Mouse (Mus musculus): ENCODE data around the gene Sh3bgrl2. TPM values are rescaled to one million over a fixed set of nuclear protein-coding genes. Genes with fewer than 3 reads are reported as not detected.

Sh3bgrl2 gene
- total and polyA plus RNA-seq, 2 experiments from 2014 or later = 6.3 to 10.6 TPM

GRCm38 (mm10) chr9:83656960-83657651 lies 109.0 kb downstream of the Sh3bgrl2 start:
- 37% methylated on average over 8 of the region's 8 CpGs for WGBS
- H3K27ac ChIP-seq (ENCODE audit: low read depth, low read length) = no peak overlapping the region
- H3K9ac ChIP-seq (replicated peaks; ENCODE audit: low read length, poor library complexity, severe bottlenecking) = no peak overlapping the region
- H3K4me3 ChIP-seq (ENCODE audit: low read depth, low read length) = no peak overlapping the region
- no peaks in the 10 kb centered on the region for H3K9me3 ChIP-seq (ENCODE audit: low read length)
- peak overlapping the region; percentile 7 for H3K4me2 ChIP-seq (ENCODE audit: low read depth, low read length, poor library complexity, severe bottlenecking)
- TF ChIP-seq CTCF (IDR thresholded peaks at IDR 0.05) = no peak
- no peaks in the 10 kb centered on the region for H3K36me3 ChIP-seq (ENCODE audit: insufficient read depth, low read length)
- H3K27me3 ChIP-seq (ENCODE audit: insufficient read depth, low read length) = no peaks in the 10 kb centered on the region
- no peaks in the 10 kb centered on the region for H3K4me1 ChIP-seq (ENCODE audit: insufficient read depth, low read length)
- DNase-seq (ENCODE audit: low spot score) (no peak), ATAC-seq (ENCODE audit: low FRiP score) (no peak)

- 0 out of 2 replicates have a peak, but pooled peaks have one; percentile 62 for ATAC-seq (ENCODE audit: low FRiP score)
- H3K36me3 ChIP-seq (ENCODE audit: insufficient read depth, low read length) = no peaks in the 10 kb centered on the region
- H3K9me3 ChIP-seq (ENCODE audit: low read length) = no peaks in the 10 kb centered on the region
- H3K9ac ChIP-seq (replicated peaks; ENCODE audit: low read length, poor library complexity, severe bottlenecking) = no peak overlapping the region
- DNase-seq (ENCODE audit: low spot score) = peak; percentile 67
- no peak overlapping the region for H3K4me3 ChIP-seq (ENCODE audit: low read depth, low read length)
- H3K4me1 ChIP-seq (ENCODE audit: insufficient read depth, low read length) = no peaks in the 10 kb centered on the region
- H3K4me2 ChIP-seq (ENCODE audit: low read depth, low read length, poor library complexity, severe bottlenecking) = 0 out of 2 replicates have a peak overlapping the region, but pooled peaks have one; percentile 7
- no peak for TF ChIP-seq CTCF (IDR thresholded peaks at IDR 0.05)
- H3K27me3 ChIP-seq (ENCODE audit: insufficient read depth, low read length) = no peaks in the 10 kb centered on the region
- H3K27ac ChIP-seq (ENCODE audit: low read depth, low read length) = no peak overlapping the region
- WGBS = 45% methylated on average over 6 of the region's 6 CpGs
Measured at GRCm38 (mm10) chr9:83657652-83658002, 109.5 kb downstream of the Sh3bgrl2 start.

- WGBS = 95% methylated on average over 2 of the region's 2 CpGs
- Histone ChIP-seq H3K36me3 (ENCODE audit: insufficient read depth, low read length) (no peaks in the 10 kb centered on the region), H3K9ac (replicated peaks; ENCODE audit: low read length, poor library complexity, severe bottlenecking) (no peak overlapping the region), H3K9me3 (ENCODE audit: low read length) (no peaks in the 10 kb centered on the region), H3K4me3 (ENCODE audit: low read depth, low read length) (no peak overlapping the region), H3K4me1 (ENCODE audit: insufficient read depth, low read length) (no peaks in the 10 kb centered on the region), H3K27me3 (ENCODE audit: insufficient read depth, low read length) (no peaks in the 10 kb centered on the region), H3K27ac (ENCODE audit: low read depth, low read length) (no peak overlapping the region), H3K4me2 (ENCODE audit: low read depth, low read length, poor library complexity, severe bottlenecking) (no peak overlapping the region)
- TF ChIP-seq CTCF (IDR thresholded peaks at IDR 0.05) = no peak
- no peak for DNase-seq (ENCODE audit: low spot score)
- ATAC-seq (ENCODE audit: low FRiP score) = no peak
Measured at GRCm38 (mm10) chr9:83659081-83659480, 111.0 kb downstream of the Sh3bgrl2 start.

GRCm38 (mm10) chr9:83661811-83662210 lies 113.7 kb downstream of the Sh3bgrl2 start:
- H3K4me2 ChIP-seq (ENCODE audit: low read depth, low read length, poor library complexity, severe bottlenecking) = no peak overlapping the region
- H3K27me3 ChIP-seq (ENCODE audit: insufficient read depth, low read length) = no peaks in the 10 kb centered on the region
- no peak overlapping the region for H3K4me3 ChIP-seq (ENCODE audit: low read depth, low read length)
- no peak for ATAC-seq (ENCODE audit: low FRiP score)
- 87% methylated on average over 5 of the region's 5 CpGs for WGBS
- no peak for DNase-seq (ENCODE audit: low spot score)
- TF ChIP-seq CTCF (IDR thresholded peaks at IDR 0.05) = no peak
- H3K27ac ChIP-seq (ENCODE audit: low read depth, low read length) = no peak overlapping the region
- H3K4me1 ChIP-seq (ENCODE audit: insufficient read depth, low read length) = peaks cover 8% of the 10 kb centered on the region; the same call in 1 of the 2 replicates
- no peaks in the 10 kb centered on the region for H3K9me3 ChIP-seq (ENCODE audit: low read length)
- no peak overlapping the region for H3K9ac ChIP-seq (replicated peaks; ENCODE audit: low read length, poor library complexity, severe bottlenecking)
- H3K36me3 ChIP-seq (ENCODE audit: insufficient read depth, low read length) = no peaks in the 10 kb centered on the region

GRCm38 (mm10) chr9:83663981-83664897 lies 116.1 kb downstream of the Sh3bgrl2 start:
- Histone ChIP-seq H3K36me3 (ENCODE audit: insufficient read depth, low read length) (no peaks in the 10 kb centered on the region), H3K4me2 (ENCODE audit: low read depth, low read length, poor library complexity, severe bottlenecking) (peak overlapping the region; percentile 59), H3K9ac (replicated peaks; ENCODE audit: low read length, poor library complexity, severe bottlenecking) (peak overlapping the region; percentile 66), H3K9me3 (ENCODE audit: low read length) (no peaks in the 10 kb centered on the region), H3K27ac (ENCODE audit: low read depth, low read length) (peak overlapping the region; percentile 81), H3K27me3 (ENCODE audit: insufficient read depth, low read length) (no peaks in the 10 kb centered on the region), H3K4me1 (ENCODE audit: insufficient read depth, low read length) (peaks cover 8% of the 10 kb centered on the region; the same call in 1 of the 2 replicates), H3K4me3 (ENCODE audit: low read depth, low read length) (peak overlapping the region; percentile 37)
- peak; percentile 74 for ATAC-seq (ENCODE audit: low FRiP score)
- no peak for TF ChIP-seq CTCF (IDR thresholded peaks at IDR 0.05)
- 7% methylated on average over 24 of the region's 33 CpGs for WGBS
- DNase-seq (ENCODE audit: low spot score) = peak; percentile 55

Measured in midbrain, postnatal 0 days (tissue).